Mouse (Mus musculus): ENCODE results near the gene Klhl35.

The Klhl35 gene

DNA sequence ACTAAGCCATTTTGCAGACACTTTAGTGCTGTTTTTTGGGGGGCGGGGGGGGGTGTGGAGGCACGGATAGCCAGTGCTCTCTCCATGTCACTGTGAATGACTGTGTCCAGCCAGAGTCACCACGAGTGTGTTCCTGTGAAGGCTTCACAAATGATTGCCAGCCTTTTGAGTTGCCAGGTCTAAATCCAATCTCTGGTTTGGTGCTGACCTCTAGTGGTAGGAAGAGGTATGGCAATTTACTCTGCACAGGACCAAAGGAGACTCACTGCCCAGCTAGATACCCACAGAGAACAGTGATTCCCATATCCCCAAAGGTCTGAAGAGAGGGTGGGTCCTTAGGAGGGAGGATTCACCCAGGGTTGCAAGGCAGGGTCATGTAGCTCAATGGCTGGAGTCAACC lies 15.1 kb upstream of the Klhl35 start:
- in situ Hi-C loops (cut with MboI; ENCODE audit: low sequenced_read_pairs) = no loop called here

- in situ Hi-C loops (cut with MboI; ENCODE audit: low sequenced_read_pairs) = no loop called here
Measured at GRCm38 (mm10) chr7:99452859-99453258, 12.9 kb upstream of the Klhl35 start.

DNA sequence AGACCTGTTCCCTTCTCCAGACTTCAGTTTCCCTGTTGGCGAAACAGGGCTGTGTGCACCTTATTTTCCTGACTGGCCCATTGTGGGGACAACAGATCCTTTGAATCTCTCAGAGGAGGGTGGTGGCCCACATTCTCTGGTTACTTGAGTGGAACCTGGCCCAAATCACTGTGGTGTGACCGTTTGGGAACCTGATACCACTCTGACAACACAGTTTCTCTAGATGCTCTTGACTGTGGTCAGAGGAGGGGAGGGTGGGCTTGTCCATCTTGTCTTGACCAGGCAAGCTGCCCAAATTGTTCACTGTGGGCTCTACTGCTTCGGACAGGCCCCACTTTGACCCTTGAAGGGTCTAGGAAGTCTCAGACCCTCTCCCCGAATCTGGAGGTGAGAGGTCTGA lies 11.8 kb upstream of the Klhl35 start:
- in situ Hi-C loops (cut with MboI; ENCODE audit: low sequenced_read_pairs) = no loop called here

GRCm38 (mm10) chr7:99458849-99459248 lies 7.0 kb upstream of the Klhl35 start:
- in situ Hi-C loops (cut with MboI; ENCODE audit: low sequenced_read_pairs) = no loop called here

DNA sequence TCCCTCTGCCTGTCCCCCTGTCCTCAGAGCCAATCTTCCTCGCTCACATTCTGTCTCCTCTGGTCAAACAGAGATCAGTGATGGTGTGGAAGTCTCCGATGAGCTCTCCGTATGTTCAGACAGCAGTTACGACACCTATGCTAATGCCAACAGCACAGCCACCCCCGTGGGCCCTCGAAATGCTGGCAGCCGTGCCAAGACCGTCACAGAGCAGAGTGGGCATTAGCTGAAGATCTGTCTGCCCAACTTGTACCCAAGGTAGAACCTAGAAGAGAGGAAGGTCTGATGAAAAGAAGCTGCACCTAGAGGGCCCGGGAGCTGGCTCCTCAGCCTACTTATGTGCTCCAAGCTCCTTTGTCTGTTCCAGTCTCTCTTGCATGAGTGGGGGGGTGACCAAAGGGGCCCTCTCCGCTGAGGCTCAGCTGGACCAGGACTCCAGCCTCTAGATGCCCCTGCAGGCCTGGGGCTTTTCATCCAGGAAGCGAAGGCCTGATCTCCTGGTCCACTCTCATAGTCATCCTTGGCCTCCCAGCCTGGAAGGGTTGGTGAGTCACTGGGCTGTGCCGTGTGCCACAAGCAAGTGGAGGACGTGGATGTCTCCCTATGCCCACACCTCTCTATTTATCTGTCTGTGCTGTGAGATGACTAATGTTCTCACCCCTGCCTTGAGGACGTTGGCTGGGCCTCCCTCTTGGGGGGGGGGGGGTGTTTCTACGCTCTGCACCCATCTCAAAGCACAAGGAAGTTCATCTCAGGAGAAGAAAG lies 5.7 kb upstream of the Klhl35 start:
- in situ Hi-C loops (cut with MboI; ENCODE audit: low sequenced_read_pairs) = no loop called here

GRCm38 (mm10) chr7:99463120-99463519 lies 2.7 kb upstream of the Klhl35 start:
- in situ Hi-C loops (cut with MboI; ENCODE audit: low sequenced_read_pairs) = no loop called here

- in situ Hi-C loops (cut with MboI; ENCODE audit: low sequenced_read_pairs) = no loop called here
Measured at GRCm38 (mm10) chr7:99467916-99468282, 2.1 kb downstream of the Klhl35 start.

DNA sequence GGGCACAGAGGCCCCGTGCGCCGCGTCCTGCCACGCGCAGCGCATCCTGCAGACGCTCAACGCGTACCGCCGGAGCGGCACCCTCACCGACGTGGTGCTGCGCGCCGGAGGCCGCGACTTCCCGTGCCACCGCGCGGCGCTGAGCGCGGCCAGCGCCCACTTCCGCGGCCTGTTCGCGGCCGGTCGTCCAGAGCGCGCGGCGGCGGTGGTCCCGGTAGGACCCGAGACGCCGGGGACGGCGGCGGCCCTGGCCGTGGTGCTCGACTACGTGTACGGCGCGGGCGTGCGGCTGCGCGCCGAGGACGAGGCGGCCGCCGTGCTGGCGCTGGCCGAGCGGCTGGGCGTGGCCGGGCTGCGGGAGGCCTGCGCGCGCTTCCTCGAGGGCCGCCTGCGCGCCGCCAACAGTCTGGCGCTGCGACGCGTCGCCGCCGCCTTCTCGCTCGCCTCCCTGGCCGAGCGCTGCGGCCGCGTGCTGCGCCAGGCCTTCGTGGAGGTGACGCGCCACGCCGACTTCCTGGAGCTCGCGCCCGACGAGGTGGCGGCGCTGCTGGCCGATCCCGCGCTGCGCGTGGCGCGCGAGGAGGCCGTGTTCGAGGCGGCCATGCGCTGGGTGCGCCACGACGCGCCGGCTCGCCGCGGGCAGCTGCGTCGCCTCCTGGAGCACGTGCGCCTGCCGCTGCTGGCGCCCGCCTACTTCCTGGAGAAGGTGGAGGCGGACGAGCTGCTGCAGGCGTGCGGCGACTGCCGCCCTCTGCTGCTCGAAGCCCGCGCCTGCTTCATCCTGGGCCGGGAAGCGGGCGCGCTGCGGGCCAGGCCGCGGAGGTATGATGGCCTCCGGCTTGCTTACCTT lies 2.7 kb downstream of the Klhl35 start:
- in situ Hi-C loops (cut with MboI; ENCODE audit: low sequenced_read_pairs) = no loop called here

DNA sequence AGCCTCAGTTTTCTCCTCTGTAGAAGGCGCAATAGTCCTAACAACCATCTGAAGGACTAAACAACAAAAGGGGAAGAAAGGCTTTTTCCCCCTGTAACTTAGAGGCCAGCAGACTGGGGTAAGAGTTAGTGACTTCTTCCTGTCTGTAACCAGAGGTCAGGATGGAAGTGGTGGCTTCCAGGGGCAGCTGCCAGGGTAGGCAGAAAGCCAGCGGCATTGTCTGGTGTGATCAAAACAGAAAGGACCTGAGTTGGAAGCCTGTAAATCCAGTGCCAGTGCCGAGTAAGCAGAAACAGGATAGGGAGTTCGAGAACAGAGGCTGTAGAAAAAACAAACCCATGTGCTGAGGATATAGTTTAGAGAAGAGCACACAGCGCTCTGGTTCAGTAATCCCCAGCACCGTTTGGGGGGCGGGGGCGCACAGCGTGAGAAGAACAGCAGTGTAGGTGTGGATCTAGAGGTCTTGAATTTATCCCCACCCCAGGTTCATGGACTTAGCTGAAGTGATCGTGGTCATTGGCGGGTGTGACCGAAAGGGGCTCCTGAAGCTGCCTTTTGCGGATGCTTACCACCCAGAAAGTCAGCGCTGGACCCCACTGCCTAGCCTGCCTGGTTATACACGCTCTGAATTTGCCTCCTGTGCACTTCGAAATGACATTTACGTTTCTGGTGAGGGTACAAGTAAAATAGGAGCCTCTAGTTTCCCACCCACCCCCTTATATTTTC lies 4.0 kb downstream of the Klhl35 start:
- in situ Hi-C loops (cut with MboI; ENCODE audit: low sequenced_read_pairs) = no loop called here

GRCm38 (mm10) chr7:99471578-99471977 lies 5.8 kb downstream of the Klhl35 start:
- in situ Hi-C loops (cut with MboI; ENCODE audit: low sequenced_read_pairs) = no loop called here

DNA sequence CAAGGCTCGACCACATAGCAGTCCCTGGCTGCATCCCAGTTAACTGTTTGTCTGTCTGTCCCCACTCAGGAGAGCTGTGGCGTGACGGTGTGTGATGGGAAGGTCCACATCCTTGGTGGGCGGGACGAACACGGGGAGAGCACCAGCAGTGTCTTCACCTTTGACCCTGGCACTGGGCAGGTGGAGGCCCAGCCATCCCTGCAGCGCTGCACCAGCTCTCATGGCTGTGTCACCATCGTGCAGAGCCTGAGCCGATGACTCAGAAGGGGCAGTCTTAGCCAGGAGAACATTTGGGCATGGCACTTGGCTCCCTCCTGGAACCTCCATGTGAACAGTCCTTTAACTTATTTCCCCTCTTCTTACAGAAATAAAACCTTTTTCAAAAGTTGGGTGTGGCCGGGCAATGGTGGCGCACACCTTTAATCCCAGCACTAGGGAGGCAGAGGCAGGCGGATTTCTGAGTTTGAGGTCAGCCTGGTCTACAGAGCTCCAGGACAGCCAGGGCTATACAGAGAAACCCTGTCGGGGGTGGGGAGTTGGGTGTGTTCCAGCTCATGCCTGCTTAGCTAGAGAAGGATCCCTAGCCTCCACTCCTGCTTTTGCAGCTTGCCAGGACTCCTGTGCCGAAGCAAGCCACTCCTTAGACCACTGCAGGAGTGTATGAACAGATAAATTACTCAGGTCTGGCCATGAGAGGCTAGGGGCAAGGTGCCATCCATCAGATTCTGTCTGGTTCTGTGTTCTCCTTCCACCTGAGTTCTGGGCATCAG lies 8.0 kb downstream of the Klhl35 start:
- in situ Hi-C loops (cut with MboI; ENCODE audit: low sequenced_read_pairs) = no loop called here

- in situ Hi-C loops (cut with MboI; ENCODE audit: low sequenced_read_pairs) = no loop called here
Measured at GRCm38 (mm10) chr7:99474836-99475561, 9.2 kb downstream of the Klhl35 start.

- in situ Hi-C loops (cut with MboI; ENCODE audit: low sequenced_read_pairs) = no loop called here
Measured at GRCm38 (mm10) chr7:99475562-99475911, 9.7 kb downstream of the Klhl35 start.

DNA sequence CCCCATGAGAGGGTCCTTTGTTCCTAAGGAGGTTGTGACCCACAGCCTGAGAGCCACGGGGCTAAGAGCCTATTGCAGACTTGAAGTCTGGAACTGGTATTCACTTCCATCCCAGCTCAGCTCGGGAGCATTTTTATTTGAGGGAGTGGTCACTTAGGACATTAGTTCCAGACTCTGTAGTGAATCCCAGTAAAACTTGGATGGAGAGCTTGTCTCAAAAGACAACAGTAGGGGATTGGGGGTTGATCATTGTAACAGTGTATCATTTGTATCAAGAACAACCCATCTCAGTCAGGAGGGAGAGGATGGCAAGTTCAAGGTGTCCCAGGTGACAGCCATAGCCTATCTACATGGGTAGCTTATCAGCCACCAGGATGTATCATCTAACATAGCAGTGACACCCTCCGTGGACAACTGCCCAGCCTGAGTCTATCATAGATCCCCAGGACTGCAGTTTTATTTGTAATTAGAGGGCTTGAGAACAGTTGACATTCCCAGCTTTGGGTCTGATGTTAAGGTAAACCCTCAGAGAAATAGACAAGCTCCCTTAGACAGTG lies 10.8 kb downstream of the Klhl35 start:
- in situ Hi-C loops (cut with MboI; ENCODE audit: low sequenced_read_pairs) = no loop called here

- in situ Hi-C loops (cut with MboI; ENCODE audit: low sequenced_read_pairs) = no loop called here
Measured at GRCm38 (mm10) chr7:99477235-99477634, 11.4 kb downstream of the Klhl35 start.

GRCm38 (mm10) chr7:99482637-99483036 lies 16.8 kb downstream of the Klhl35 start:
- in situ Hi-C loops (cut with MboI; ENCODE audit: low sequenced_read_pairs) = no loop called here

DNA sequence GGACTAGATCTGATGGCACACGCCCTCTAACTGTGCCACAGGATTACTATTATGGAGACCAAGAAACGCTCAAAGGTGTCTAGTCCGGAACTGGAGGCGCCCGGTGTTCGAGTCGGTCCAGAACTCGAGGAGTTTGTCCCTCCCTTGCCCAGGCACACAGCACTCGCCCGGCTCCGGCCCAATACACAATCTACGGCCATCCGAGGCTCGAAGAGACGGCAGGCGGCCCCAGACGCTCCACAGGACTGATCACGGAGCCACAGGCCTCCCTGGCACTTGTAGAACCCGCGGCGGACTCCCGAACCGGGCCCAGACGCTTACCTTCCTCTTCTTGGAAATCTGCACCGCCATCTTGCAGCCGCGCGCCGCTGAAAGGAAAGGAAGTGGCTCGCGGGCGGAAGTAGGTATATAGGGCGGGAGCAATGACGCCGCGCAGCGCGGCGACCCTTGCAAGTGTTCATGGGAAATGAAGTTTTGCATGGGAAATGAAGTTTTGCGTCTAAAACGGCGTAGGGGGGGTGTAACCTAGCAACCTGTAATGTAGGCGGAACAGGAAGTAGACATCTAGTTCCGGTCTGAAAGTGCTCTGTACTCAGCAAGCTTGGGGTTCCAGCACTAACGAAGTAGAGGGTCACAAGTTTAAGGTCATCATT lies 17.6 kb downstream of the Klhl35 start, which contains the start of gene Rps3:
Rps3 (minus strand) TSS at position 468 of the 653 bp plus-strand sequence.
- in situ Hi-C loops (cut with MboI; ENCODE audit: low sequenced_read_pairs) = no loop called here

- in situ Hi-C loops (cut with MboI; ENCODE audit: low sequenced_read_pairs) = no loop called here
Measured at GRCm38 (mm10) chr7:99483924-99484319, 18.1 kb downstream of the Klhl35 start.

- in situ Hi-C loops (cut with MboI; ENCODE audit: low sequenced_read_pairs) = no loop called here
Measured at GRCm38 (mm10) chr7:99484679-99485078, 18.9 kb downstream of the Klhl35 start.

Measured in CH12F3 (cell line).